Mouse (Mus musculus) intestine, postnatal 0 days (tissue): Measurements from ENCODE around the gene Rassf8. TPM values are rescaled to one million over a fixed set of nuclear protein-coding genes. Genes with fewer than 3 reads are reported as not detected.

ENCODE experiments used
- ATAC-seq: fragments of 200-750 bp; cut with Nextera tagmentation; 2 replicates; pipeline ENCODE4 v1.8.0; 2017; ENCODE audit warnings: mild to moderate bottlenecking, moderate TSS enrichment, moderate library complexity
- H3K27ac ChIP-seq: fragments of 300-500 bp; sonication (generic); 2 replicates; pipeline ENCODE4 v1.5.1; 2014; ENCODE audit warnings: mild to moderate bottlenecking, low read depth, low read length, moderate library complexity
- H3K27me3 ChIP-seq: fragments of 300-500 bp; sonication (generic); replicated peaks from 2 replicates; pipeline ENCODE4 v1.6.1; 2014; ENCODE audit warnings: low read length, mixed read lengths; ENCODE audit not compliant: control insufficient read depth, insufficient read depth
- H3K36me3 ChIP-seq: fragments of 300-500 bp; sonication (generic); 2 replicates; pipeline ENCODE4 v1.6.1; 2014; ENCODE audit warnings: mild to moderate bottlenecking, moderate library complexity; ENCODE audit not compliant: control insufficient read depth, insufficient read depth
- H3K4me1 ChIP-seq: fragments of 300-500 bp; sonication (generic); replicated peaks from 2 replicates; pipeline ENCODE4 v1.6.1; 2014; ENCODE audit warnings: antibody characterized with exemption, low read length, mixed read lengths; ENCODE audit not compliant: control insufficient read depth, insufficient read depth
- H3K4me2 ChIP-seq: fragments of 300-500 bp; sonication (generic); replicated peaks from 2 replicates; pipeline ENCODE4 v1.6.1; 2014; ENCODE audit warnings: low read depth, mild to moderate bottlenecking, moderate library complexity
- H3K4me3 ChIP-seq: fragments of 300-500 bp; sonication (generic); 2 replicates; pipeline ENCODE4 v1.5.1; 2014; ENCODE audit warnings: low read depth, low read length
- H3K9ac ChIP-seq: fragments of 300-500 bp; sonication (generic); 2 replicates; pipeline ENCODE4 v1.6.1; 2014; ENCODE audit warnings: mild to moderate bottlenecking, low read depth, low read length
- H3K9me3 ChIP-seq: fragments of 300-500 bp; sonication (generic); 2 replicates; pipeline ENCODE4 v1.6.1; 2016; ENCODE audit warnings: mixed run types; ENCODE audit not compliant: control insufficient read depth
- CTCF ChIP-seq: sonication (generic); IDR thresholded peaks from 2 replicates; pipeline ENCODE4 v1.5.1; 2016; ENCODE audit warnings: low read depth, mild to moderate bottlenecking, control low read depth, antibody characterized with exemption, moderate library complexity
- WGBS: fragments of 180-500 bp; shearing (Covaris S2); extraction: QIAGEN DNeasy Blood & Tissue Kit; methylation state at CpG from one replicate; pipeline ENCODE4 v1.1.7; 2014; 5-methylcytosine and 5-hydroxymethylcytosine counted together
- polyA plus RNA-seq: library from polyadenylated mRNA; unstranded; fragments of >200 nt; fragmentation: Nextera tagmentation; extraction: Ambion mirVana; gene quantifications from 2 replicates; pipeline ENCODE4 v1.2.1, GENCODE M21; 2015

Gene Rassf8
- polyA plus RNA-seq, 1 experiment from 2014 or later = 3.3 TPM

GRCm38 (mm10) chr6:145732868-145733267 lies 13.7 kb upstream of the Rassf8 start:
- Histone ChIP-seq H3K9me3 (no peaks in the 10 kb centered on the region), H3K27ac (no peak overlapping the region), H3K4me2 (no peak overlapping the region), H3K36me3 (no peaks in the 10 kb centered on the region), H3K27me3 (no peaks in the 10 kb centered on the region), H3K4me3 (no peak overlapping the region), H3K9ac (no peak overlapping the region), H3K4me1 (no peaks in the 10 kb centered on the region)
- WGBS = 74% methylated on average over 5 of the region's 5 CpGs
- TF ChIP-seq CTCF = no peak
- ATAC-seq = no peak

- H3K27ac ChIP-seq = no peak overlapping the region
- TF ChIP-seq CTCF = no peak
- 74% methylated on average over 4 of the region's 4 CpGs for whole genome bisulfite sequencing
- no peaks in the 10 kb centered on the region for H3K36me3 ChIP-seq
- H3K9ac ChIP-seq = no peak overlapping the region
- H3K4me3 ChIP-seq = no peak overlapping the region
- H3K9me3 ChIP-seq = no peaks in the 10 kb centered on the region
- no peak overlapping the region for H3K4me2 ChIP-seq
- no peaks in the 10 kb centered on the region for H3K4me1 ChIP-seq
- no peaks in the 10 kb centered on the region for H3K27me3 ChIP-seq
- no peak for ATAC-seq
These were observed 13.3 kb upstream of the Rassf8 start for GRCm38 (mm10) chr6:145733276-145733675.

- WGBS = 79% methylated on average over 5 of the region's 5 CpGs
- ATAC-seq = no peak
- no peaks in the 10 kb centered on the region for H3K9me3 ChIP-seq
- no peaks in the 10 kb centered on the region for H3K36me3 ChIP-seq
- H3K4me3 ChIP-seq = no peak overlapping the region
- H3K27ac ChIP-seq = no peak overlapping the region
- no peak overlapping the region for H3K9ac ChIP-seq
- no peaks in the 10 kb centered on the region for H3K4me1 ChIP-seq
- no peak for TF ChIP-seq CTCF
- no peaks in the 10 kb centered on the region for H3K27me3 ChIP-seq
- H3K4me2 ChIP-seq = no peak overlapping the region
These were observed 12.6 kb upstream of the Rassf8 start for GRCm38 (mm10) chr6:145733911-145734310.

- Histone ChIP-seq H3K36me3 (no peaks in the 10 kb centered on the region), H3K4me2 (no peak overlapping the region), H3K27ac (no peak overlapping the region), H3K9ac (no peak overlapping the region), H3K4me3 (no peak overlapping the region), H3K9me3 (no peaks in the 10 kb centered on the region), H3K27me3 (no peaks in the 10 kb centered on the region), H3K4me1 (no peaks in the 10 kb centered on the region)
- 56% methylated on average over 2 of the region's 2 CpGs for WGBS
- no peak for ATAC-seq
- TF ChIP-seq CTCF = no peak
These were observed 10.4 kb upstream of the Rassf8 start for GRCm38 (mm10) chr6:145736099-145736498.

GRCm38 (mm10) chr6:145739231-145739630 lies 7.3 kb upstream of the Rassf8 start:
- no peak for ATAC-seq
- Histone ChIP-seq H3K27me3 (no peaks in the 10 kb centered on the region), H3K4me3 (no peak overlapping the region), H3K36me3 (no peaks in the 10 kb centered on the region), H3K4me2 (no peak overlapping the region), H3K9ac (no peak overlapping the region), H3K4me1 (no peaks in the 10 kb centered on the region), H3K27ac (no peak overlapping the region), H3K9me3 (no peaks in the 10 kb centered on the region)
- WGBS = 81% methylated on average over 6 of the region's 6 CpGs
- TF ChIP-seq CTCF = no peak

- Histone ChIP-seq H3K27me3 (no peaks in the 10 kb centered on the region), H3K27ac (no peak overlapping the region), H3K4me3 (no peak overlapping the region), H3K9me3 (no peaks in the 10 kb centered on the region), H3K9ac (no peak overlapping the region), H3K36me3 (no peaks in the 10 kb centered on the region), H3K4me1 (no peaks in the 10 kb centered on the region), H3K4me2 (no peak overlapping the region)
- ATAC-seq = no peak
- WGBS = 76% methylated on average over 3 of the region's 3 CpGs
- TF ChIP-seq CTCF = no peak
These were observed 6.5 kb upstream of the Rassf8 start for GRCm38 (mm10) chr6:145740011-145740410.

- ATAC-seq = no peak
- H3K9ac ChIP-seq = no peak overlapping the region
- H3K27me3 ChIP-seq = no peaks in the 10 kb centered on the region
- no peak overlapping the region for H3K4me3 ChIP-seq
- no peaks in the 10 kb centered on the region for H3K36me3 ChIP-seq
- no peak overlapping the region for H3K4me2 ChIP-seq
- H3K27ac ChIP-seq = no peak overlapping the region
- no peaks in the 10 kb centered on the region for H3K9me3 ChIP-seq
- WGBS = 55% methylated on average over 3 of the region's 3 CpGs
- TF ChIP-seq CTCF = no peak
- no peaks in the 10 kb centered on the region for H3K4me1 ChIP-seq
These were observed 1.3 kb upstream of the Rassf8 start for GRCm38 (mm10) chr6:145745291-145745690.
